Mouse (Mus musculus) adrenal gland, postnatal 36 days (tissue): ENCODE data around the gene 1110002E22Rik. TPM values are rescaled to one million over a fixed set of nuclear protein-coding genes. Genes with fewer than 3 reads are reported as not detected.

Source experiments
- DNase-seq, 2 experiments: peaks; one replicate each; pipeline ENCODE4 v3.0.0; 2021; ENCODE audit warnings: mixed read lengths in 1 of 2
- total RNA-seq, 2 experiments: library from RNA; stranded (reverse); gene quantifications; 2 replicates each; pipeline ENCODE4 v1.2.3; 2021

The 1110002E22Rik gene
- total RNA-seq, 2 experiments from 2014 or later = 0.10 TPM; not detected in 1

DNA sequence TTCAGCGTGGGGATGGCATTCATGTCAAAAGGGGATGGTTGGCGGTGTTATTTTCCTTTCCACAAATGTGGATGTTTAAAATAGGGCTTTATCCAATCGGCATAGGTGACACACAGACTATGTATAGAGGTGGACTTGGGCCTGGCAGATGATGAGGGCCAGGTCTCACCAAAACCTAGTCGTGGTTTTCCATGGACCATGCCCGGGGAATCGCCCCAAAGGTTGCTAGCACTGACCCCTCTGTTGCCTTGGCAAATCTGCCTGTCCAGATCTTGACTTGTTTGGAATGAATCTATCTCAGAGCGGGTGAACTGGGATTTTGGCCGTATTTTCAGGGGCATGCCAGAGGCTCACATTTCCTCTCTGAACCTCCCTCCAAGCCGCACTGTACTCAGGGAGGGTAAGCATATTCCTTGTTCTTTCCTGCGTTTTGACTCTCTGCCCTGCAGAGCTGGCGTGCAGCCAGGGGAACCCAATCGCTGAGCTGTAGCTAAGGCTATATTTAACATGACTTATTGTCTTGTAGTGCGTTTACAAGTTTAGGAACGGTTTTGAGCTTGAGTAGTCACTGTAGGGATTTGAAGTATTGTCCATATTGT lies 1.0 kb upstream of the 1110002E22Rik start:
- DNase-seq = peak; percentile 76 to 85

DNA sequence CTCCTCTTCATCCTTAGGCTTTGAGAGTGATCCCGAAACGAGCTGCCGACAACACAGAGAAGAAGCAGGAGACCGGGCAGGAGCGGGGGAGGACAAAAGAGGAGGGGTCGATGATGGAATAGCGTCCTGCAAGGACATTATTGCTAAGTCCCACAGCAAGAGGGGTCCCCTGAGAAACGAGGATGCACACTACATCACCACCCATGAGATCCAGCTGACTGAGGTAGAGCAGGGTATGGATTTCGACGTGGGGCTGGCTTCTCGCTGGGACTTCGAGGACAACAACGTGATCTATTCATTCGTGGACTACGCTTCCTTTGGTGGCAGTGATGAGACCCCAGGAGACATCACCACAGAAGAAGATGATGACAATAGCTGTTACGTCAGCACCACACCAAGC lies 1.1 kb downstream of the 1110002E22Rik start:
- no peak for DNase-seq

DNA sequence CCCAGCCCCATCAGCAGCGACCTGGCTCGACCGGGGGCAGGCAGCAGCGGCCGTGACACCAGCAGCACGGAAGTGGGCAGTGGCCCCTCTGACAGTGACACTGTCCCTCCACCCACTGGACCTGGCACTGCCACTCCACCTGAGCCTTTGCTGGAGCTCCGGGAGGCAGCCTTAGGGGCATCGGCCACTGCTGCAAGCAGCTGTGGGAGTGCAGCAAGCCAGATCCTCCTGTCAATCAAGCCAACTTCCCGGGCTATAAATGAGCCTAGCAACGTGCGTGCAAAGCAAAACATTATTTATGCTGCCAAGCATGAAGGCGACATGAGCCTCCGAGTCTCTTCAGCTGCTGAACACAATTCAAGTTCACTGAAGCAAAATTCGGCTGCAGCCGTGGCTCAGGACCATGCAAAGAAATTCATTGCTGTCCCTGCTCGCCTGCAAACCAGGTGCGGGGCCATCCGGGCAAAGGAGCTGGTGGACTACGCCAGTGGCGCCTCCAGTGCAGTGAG lies 1.6 kb downstream of the 1110002E22Rik start:
- DNase-seq = no peak

DNA sequence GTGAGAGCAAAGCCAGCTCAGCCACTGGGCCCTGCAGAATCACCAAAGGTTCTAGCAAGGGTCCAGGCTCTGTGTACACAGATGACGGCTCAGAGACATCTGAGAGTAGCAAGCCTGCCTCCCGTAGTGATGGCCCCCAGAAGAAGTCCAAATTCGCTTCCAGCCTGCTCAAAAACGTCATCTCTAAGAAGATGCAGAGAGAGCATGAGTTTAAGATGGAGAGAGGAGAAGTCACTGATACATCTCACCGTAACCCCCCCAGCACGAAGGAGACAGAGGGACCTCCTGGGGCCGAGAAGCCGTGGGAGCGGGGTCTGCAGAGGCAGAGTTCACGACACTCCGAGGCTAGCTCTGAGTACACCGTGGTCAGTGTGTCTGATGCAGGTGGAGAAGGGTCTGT lies 2.4 kb downstream of the 1110002E22Rik start, which contains the start of gene Gm5105:
TSS of gene Gm5105 (minus strand) at position 101 of the 400 bp plus-strand sequence.
- no peak for DNase-seq

DNA sequence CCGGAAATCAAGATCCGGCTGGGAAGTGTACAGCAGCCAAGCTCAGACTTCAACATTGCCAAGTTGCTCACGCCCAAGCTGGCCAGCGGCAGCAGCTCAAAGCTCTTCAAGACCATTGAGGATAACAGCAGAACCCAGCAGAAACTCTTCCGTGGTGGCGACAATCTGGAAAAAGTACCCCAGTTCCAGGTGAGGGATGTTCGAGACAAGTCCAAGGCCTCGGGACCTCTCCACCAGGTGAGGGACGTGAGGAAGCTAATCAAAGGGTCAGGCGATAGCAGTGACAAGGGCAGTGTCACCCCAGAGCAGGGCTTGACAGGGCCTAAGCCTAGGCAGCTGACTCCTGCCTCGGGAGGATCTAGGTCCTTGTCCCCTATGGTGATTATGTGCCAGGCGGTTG lies 3.3 kb downstream of the 1110002E22Rik start:
- no peak for DNase-seq

DNA sequence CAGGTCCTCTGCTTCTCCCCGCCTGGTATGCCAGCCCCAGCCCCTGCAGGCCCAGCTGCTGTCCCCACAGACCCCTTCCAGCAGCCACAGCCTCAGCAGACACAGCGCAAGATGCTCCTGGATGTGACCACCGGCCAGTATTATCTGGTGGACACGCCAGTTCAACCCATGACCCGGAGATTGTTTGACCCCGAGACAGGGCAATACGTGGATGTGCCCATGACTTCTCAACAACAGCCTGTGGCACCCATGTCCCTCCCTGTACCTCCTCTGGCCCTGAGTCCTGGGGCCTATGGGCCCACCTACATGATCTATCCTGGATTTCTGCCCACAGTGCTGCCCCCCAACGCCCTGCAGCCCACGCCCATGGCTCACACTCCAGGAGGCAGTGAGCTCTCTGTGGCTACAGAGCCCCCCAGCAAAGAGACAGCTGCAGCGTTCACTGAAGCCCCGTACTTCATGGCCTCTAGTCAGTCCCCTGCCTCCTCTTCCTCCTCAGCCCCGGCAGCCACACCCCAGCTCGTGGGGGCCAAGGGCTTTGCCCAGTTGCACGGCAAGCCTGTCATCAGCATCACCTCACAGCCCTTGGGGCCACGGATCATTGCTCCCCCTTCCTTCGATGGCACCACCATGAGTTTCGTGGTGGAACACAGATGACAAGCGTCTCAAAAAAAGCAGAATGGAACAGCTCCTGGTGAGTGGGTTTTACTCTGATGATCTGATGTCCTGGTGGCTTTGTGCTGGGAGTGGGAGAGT lies 5.1 kb downstream of the 1110002E22Rik start:
- no peak for DNase-seq

DNA sequence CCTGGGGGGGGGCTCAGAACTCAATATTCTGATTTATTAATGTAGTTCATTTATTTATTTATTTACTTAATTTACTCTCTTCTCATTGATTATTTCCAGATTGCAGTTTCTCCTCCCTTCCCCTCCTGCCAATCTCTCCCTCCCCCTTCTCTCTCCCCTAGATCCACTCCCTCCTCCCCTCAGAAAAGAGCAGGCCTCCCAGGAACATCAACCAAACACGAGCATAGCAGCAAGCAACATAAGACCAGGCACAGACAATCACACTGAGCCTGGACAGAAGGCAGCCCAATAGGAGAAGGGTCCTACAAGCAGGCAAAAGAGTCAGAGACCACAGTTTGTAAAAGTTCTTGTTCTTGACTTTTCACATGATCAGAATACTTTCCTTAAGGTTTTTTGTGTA lies 6.2 kb downstream of the 1110002E22Rik start:
- DNase-seq = no peak

DNA sequence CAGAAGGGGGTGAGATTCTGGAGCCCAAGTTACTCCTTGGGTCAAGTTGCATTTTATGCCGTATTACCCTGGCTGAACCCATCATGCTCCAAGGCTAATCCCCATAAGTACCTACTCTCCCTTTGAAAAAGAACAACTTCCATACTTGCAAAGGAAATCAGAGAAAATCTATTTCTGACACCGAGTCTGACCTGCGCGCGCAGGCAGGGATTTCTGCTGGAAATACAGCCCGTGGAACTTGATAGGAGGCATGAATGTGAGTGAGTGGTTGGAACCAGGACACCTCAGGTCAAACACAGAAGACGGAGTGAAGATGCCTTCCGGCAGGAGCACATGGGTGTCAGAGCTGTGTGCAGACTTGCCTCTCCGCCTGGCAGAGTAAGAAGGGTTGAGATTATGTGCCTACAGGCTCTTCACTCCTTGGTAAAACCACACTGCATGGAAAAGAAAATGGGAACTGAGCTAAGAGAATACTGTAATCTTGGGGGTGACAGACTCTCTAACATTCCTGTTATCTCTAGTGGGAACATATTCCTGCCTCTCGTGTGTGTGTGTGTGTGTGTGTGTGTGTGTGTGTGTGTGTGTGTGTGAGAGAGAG lies 6.7 kb downstream of the 1110002E22Rik start:
- DNase-seq = no peak

DNA sequence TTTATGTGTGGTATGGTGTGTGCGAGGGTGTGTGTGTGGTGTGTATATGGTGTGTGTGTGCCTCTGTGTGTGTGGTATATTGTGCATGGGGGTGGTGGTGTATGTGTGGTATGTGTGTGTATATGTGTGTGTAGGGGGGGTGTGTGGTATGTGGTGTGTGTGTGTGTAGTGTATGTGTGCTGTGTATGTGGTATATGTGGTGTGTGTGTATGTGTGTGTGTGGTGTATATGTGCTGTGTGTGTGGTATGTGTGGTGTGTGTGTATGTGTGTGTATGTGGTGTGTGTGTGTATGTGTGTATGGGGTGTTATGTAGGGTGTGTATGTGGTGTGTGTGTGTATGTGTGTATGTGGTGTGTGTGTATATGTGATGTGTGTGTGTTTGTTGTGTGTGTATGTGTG lies 9.4 kb downstream of the 1110002E22Rik start:
- no peak for DNase-seq

DNA sequence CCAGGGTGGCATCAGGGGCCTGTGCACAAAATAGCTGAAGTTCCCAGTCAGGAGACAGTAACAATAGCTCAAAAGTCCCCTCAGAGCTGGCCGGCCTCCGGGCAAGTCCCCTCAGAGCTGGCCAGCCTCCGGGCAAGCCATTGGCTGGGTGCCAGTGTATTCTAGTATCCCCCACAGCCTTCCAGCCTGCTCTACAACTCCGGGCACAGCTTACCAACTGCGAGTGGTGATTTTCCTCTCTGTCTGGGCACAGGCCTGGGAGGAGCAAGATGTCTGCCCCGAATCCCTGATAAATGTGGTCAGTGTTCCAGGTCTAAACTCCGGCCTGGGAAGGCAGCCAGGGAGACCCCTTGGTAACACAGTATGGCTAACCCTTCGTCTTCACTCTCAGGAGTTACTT lies 10.4 kb downstream of the 1110002E22Rik start:
- DNase-seq = peak in 1 of 2 experiments; percentile 17

DNA sequence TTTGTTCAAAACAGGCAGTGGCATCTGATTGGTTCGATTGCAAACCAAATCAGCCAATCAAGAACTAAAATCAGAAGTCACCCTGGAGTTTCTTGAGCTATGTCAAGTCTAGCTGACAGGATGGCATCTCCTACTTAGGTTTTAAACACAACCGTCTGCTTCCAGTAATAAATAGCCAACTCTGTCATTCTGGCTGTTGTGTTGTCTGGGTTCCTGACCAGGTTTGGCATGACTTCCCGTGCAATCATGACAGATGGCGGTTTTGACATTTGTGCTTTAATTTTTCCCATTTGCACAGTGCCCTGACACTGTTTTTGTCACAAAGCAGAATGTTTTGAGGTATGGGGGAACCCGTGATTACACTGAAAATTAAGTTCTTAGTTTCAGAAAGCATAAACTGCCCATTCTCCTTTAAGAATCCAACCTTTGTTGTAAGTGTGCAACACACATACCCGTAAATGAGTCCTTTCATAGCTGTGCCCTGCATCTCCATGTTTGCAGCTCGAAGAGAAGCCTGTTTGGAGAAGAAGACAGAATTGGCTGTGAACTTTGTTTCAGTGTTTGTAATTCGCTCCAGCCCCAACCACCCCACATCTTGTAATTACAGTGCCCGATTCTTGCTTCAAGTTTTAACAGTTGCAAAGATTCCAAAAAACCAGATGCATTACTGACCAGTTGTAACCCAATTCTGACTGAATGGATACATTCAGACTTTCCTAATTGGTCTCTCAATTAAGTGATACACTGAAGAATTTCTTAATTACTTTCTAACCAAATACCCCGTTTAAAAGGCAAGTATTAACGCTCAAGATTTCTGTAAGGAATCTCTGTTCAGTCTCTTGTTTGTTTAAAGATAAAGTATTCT lies 12.9 kb downstream of the 1110002E22Rik start:
- no peak for DNase-seq

DNA sequence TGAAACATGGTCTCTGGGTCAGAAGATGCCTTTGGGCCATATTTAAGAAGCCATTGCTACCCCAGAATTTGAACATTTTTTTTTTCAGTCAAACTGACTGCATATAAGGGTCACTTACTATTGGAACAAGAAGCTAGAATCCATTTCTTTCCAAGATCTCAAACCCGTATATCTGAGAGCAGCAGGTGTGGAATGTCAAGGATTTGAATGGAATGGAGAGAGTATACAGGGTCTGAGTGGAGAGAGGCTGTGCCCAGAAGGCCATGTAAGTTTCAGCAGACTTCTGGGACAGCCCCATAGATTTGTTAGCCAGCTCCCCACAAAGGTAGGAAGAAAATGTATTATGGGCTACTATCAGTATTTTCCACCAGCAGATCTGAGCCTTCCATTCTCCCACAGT lies 13.8 kb downstream of the 1110002E22Rik start:
- no peak for DNase-seq

DNA sequence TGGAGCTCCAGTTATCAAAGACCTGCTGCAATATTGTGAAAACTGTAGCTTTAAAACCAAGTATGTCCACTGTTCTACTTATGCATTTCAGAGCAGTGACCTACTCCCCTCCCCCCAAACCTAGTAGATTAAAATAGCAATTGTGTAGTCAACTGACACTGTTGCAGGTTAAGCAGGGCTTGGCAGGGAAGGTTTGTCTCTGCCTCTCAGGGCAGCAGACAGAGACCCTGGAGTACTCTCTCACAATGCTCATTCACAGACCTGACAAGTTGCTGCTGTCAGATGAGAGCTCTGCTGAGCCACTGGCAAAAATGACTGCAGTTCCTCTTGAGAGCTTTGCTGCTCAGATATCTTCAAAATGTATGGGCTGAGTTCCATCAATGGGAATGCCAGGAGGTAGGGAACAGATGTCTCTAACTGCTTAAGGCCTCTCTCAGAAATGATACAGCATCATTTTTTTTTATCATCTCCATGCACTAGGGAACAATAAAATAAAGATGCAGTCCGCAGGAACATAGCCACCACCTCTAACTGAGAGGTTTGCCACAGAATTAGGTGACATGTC lies 18.3 kb downstream of the 1110002E22Rik start:
- DNase-seq = no peak

DNA sequence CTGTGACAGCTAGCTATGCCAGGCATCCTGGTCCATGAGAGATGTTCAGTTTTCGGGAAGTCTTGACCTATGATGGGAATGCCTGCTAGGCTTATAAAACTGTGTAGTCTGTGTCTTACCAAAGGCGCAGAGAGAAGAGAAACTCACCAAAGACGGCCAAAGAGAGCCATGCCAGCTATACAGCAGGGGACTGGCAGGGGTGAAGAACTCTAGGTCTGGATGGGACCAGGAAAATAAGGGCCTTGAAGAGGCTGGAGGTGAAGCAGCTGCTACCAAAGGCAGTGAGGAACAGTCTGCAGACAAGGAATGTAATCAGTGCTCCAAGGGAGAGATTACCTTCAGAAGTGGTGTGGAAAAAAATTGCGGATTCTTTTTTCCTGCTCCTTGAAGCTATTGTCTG lies 19.0 kb downstream of the 1110002E22Rik start:
- DNase-seq = no peak

DNA sequence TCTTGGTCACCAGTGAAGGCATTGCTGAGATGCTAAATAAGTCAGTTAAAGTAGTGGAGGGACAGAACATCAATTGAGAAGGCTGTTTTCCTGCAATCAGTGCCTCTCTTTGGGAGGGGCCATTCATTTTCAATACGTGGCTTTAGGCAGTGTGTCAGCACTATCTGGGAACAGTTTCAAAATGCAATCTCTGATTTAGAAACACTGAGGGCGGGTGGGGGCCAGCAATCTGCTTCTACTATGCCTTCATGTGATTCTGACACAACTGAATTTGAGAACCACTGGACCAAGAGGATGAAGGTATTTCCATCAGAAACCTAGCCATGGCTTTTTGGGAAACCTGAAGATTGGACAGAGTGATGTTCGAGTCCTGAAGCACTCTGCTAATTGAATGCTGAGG lies 30.4 kb downstream of the 1110002E22Rik start:
- no peak for DNase-seq

DNA sequence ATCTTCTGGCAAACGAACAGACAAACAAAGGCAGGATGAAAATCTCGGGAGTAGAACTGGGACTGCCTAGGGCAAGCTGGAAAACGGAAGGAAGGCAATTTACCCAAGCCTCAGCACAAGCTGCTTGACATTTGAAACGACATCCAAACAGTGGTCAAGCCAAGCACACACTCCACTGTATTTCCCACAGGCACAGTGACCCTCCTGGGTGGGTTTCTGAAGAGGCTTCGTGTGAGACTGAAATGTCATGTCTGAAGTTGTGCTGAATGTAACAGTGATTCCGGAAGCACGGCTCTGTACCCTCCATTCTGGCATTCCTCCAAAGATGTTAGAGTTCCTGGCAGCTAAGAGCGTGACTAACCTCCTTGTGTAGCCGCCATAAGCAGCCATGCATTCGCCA lies 30.9 kb downstream of the 1110002E22Rik start:
- DNase-seq = peak in 1 of 2 experiments; percentile 33

DNA sequence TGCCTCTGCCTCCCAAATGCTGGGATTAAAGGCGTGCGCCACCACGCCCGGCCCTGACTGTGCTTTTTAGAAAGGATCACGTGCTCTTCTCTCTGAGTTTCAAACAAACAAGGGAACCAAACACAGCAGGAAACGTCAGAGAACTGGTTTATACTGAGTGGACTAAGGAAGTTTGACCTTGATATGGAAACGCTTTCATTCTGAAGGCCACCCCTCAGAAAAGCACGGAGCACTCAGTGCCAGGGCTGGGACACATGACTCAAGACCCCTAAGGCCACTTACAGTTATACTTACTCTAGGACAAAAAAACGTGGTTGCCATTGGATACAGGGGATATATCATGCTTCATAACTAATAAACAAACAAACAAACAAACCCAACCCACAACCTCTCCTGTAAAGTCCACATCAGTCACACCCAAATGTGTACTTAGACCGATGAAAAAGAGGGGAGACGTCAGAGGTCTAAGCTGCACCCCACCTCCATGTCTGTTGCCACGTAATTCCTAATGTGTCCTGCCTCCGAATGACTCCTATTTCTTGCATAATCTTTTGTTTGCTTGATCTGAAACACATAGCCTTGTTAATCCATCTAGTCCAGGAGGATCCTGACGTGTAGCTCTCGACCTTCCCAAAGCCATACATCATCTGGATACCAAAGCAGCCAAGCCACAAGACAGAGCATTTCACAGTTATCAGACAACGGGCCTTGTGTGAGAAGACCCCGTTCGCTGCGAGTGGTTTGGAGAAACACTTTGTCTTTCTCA lies 31.6 kb downstream of the 1110002E22Rik start:
- DNase-seq = peak; percentile 54 to 55

DNA sequence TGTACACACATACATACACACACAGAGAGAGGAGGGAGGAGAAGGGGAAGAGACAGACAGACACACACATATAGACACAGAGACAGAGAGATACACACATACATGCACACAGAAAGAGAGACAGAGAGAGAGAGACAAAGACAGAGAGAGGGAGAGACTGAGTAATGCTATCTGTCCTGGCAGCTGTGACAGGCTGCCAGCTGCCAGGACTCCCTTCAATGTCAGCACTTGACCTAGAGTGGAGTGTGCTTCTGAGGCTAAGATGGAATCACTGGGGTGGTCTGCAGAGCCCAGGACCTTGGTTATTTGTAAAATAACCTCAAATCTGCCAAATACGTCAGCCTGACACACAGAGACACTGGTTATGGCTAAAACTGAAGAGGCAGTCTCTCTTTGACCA lies 32.9 kb downstream of the 1110002E22Rik start:
- peak; percentile 26 to 44 for DNase-seq

DNA sequence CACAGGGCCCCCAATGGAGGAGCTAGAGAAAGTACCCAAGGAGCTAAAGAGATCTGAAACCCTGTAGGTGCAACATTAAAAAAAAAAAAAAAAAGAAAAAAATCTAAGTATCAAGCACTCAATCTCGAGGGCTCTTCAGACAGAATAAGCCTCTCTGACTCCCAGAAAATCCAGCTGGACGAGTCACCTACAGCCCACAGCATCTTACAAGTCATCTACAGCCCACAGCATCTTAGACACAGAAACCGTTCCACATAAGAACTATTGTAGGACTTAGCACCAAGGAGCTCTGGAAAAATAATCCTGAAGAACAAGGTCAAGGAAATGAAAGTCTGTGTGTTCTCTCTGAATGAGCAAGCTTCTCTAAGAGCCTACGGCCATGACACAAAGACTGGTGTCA lies 37.1 kb downstream of the 1110002E22Rik start:
- DNase-seq = no peak

DNA sequence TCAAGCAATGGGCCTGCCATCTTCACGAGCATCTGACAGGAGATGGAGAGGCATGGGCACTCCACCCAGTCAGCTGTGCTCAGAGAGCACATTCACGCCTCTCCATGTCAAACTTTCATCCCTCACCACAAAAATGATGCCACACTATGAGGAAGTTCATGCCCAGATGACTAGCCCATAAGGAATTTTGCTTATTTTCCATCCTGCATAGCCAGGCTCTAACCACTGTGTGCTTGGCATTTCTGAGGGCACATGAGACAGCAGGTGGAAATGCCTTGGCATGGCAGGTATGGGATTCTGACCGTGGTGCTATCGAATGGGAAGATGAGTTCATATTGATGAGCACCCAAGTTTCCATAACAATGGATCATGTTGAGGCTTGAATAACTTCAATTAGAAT lies 38.8 kb downstream of the 1110002E22Rik start:
- no peak for DNase-seq

DNA sequence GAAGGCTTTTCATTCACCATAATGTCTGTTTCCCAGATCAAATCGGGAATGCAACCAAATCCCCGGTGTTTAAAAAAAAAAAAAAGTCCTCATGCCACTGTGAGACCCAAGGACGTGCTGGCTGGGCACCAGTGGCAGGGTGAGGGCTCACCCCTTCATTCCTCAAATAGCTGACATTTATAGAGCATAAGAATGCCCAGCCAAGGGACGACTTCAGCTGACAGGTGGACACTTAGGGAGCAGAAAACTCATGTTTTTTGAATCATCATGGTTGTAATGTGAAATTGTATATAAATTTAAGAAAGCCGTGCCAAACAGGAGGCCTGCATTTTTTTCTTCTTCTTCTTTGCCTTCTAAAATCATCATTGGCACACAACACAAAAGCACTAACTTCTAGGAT lies 40.2 kb downstream of the 1110002E22Rik start:
- peak; percentile 44 to 46 for DNase-seq
